Mouse (Mus musculus): ENCODE data around the gene Cdc45. TPM values are rescaled to one million over a fixed set of nuclear protein-coding genes. Genes with fewer than 3 reads are reported as not detected.
A peak's percentile ranks its signal among the peaks of the same experiment; 100 is the strongest.
"Not testable (repeated sequence)": the region's sequence is repeated elsewhere in the genome, so short reads cannot be mapped to it uniquely, and the experiment has no call there.

Cdc45 gene
- 9.7 and 11.5 TPM in 2 replicates for polyA plus RNA-seq (2012; rRNA removed)

- DNase-seq (ENCODE audit: low read depth in 1 of 2, low spot score in 2 of 2), result peak; percentile 83 to 95
- H3K4me3 ChIP-seq (ENCODE audit: extremely low read depth, insufficient read depth, insufficient read length), result peak within 1 kb of the TSS; percentile 98
- H3K27me3 ChIP-seq (ENCODE audit: control insufficient read depth, insufficient read depth, low read length), result no peaks in the 10 kb centered on the region
- H3K36me3 ChIP-seq (ENCODE audit: control insufficient read depth, insufficient read depth, low read length), result 0 out of 2 replicates have a peak, but pooled peaks cover 5% of the 10 kb centered on the region
- peak within 1 kb of the TSS; percentile 69 for H3K27ac ChIP-seq (ENCODE audit: insufficient read depth, low read length)
- WGBS, result under 1% methylated on average over 42 of the region's 42 CpGs
- TF ChIP-seq POLR2A (IDR thresholded peaks at IDR 0.05; ENCODE audit: low read depth, low read length) (peak; percentile 36; the same call in 1 of the 2 replicates), CTCF (IDR thresholded peaks at IDR 0.05; ENCODE audit: extremely low read depth, insufficient read depth, insufficient read length, insufficient replicate concordance) (no peak)
- H3K4me1 ChIP-seq (ENCODE audit: control insufficient read depth, insufficient read depth, insufficient read length), result peaks cover 2% of the 10 kb centered on the region; the same call in 1 of the 2 replicates
Observed at GRCm38 (mm10) chr16:18811468-18812384, at the start of gene Cdc45, which contains the start of gene Ufd1. TSS of gene Cdc45 (minus strand) at chr16:18811987. TSS of gene Ufd1 (plus strand) at chr16:18811779.

- WGBS, result 74% methylated on average over 1 of the region's 1 CpGs
- Histone ChIP-seq H3K27me3 (ENCODE audit: control insufficient read depth, insufficient read depth, low read length) (no peaks in the 10 kb centered on the region), H3K36me3 (ENCODE audit: control insufficient read depth, insufficient read depth, low read length) (no peaks in the 10 kb centered on the region), H3K4me3 (ENCODE audit: extremely low read depth, insufficient read depth, insufficient read length) (no peak overlapping the region), H3K4me1 (ENCODE audit: control insufficient read depth, insufficient read depth, insufficient read length) (no peaks in the 10 kb centered on the region), H3K27ac (ENCODE audit: insufficient read depth, low read length) (no peak overlapping the region)
- TF ChIP-seq CTCF (IDR thresholded peaks at IDR 0.05; ENCODE audit: extremely low read depth, insufficient read depth, insufficient read length, insufficient replicate concordance) (no peak), POLR2A (IDR thresholded peaks at IDR 0.05; ENCODE audit: low read depth, low read length) (no peak)
- no peak for DNase-seq (ENCODE audit: low read depth in 1 of 2, low spot score in 2 of 2)
Observed at GRCm38 (mm10) chr16:18860186-18860585, 48.4 kb upstream of the Cdc45 start.

- H3K27ac ChIP-seq (ENCODE audit: insufficient read depth, low read length), result no peak overlapping the region
- no peaks in the 10 kb centered on the region for H3K4me1 ChIP-seq (ENCODE audit: control insufficient read depth, insufficient read depth, insufficient read length)
- H3K27me3 ChIP-seq (ENCODE audit: control insufficient read depth, insufficient read depth, low read length), result no peaks in the 10 kb centered on the region
- H3K36me3 ChIP-seq (ENCODE audit: control insufficient read depth, insufficient read depth, low read length), result no peaks in the 10 kb centered on the region
- no peak overlapping the region for H3K4me3 ChIP-seq (ENCODE audit: extremely low read depth, insufficient read depth, insufficient read length)
- no peak for TF ChIP-seq POLR2A (IDR thresholded peaks at IDR 0.05; ENCODE audit: low read depth, low read length)
- TF ChIP-seq CTCF (IDR thresholded peaks at IDR 0.05; ENCODE audit: extremely low read depth, insufficient read depth, insufficient read length, insufficient replicate concordance), result no peak
- DNase-seq (ENCODE audit: low read depth in 1 of 2, low spot score in 2 of 2), result peak in 1 of 2 experiments; percentile 38
Observed at GRCm38 (mm10) chr16:18858551-18858950, 46.8 kb upstream of the Cdc45 start.

- H3K4me1 ChIP-seq (ENCODE audit: control insufficient read depth, insufficient read depth, insufficient read length); DNase-seq (ENCODE audit: low read depth in 1 of 2, low spot score in 2 of 2); H3K4me3 ChIP-seq (ENCODE audit: extremely low read depth, insufficient read depth, insufficient read length); H3K36me3 ChIP-seq (ENCODE audit: control insufficient read depth, insufficient read depth, low read length); H3K27ac ChIP-seq (ENCODE audit: insufficient read depth, low read length); H3K27me3 ChIP-seq (ENCODE audit: control insufficient read depth, insufficient read depth, low read length): not testable (repeated sequence)
- WGBS, result 89% methylated on average over 16 of the region's 17 CpGs
Observed at GRCm38 (mm10) chr16:18849521-18850190, 37.9 kb upstream of the Cdc45 start.

- TF ChIP-seq CTCF (IDR thresholded peaks at IDR 0.05; ENCODE audit: extremely low read depth, insufficient read depth, insufficient read length, insufficient replicate concordance) (no peak), POLR2A (IDR thresholded peaks at IDR 0.05; ENCODE audit: low read depth, low read length) (no peak)
- H3K4me1 ChIP-seq (ENCODE audit: control insufficient read depth, insufficient read depth, insufficient read length), result no peaks in the 10 kb centered on the region
- DNase-seq (ENCODE audit: low read depth in 1 of 2, low spot score in 2 of 2), result no peak
- no peak overlapping the region for H3K27ac ChIP-seq (ENCODE audit: insufficient read depth, low read length)
- H3K27me3 ChIP-seq (ENCODE audit: control insufficient read depth, insufficient read depth, low read length), result no peaks in the 10 kb centered on the region
- WGBS, result 92% methylated on average over 15 of the region's 15 CpGs
- H3K4me3 ChIP-seq (ENCODE audit: extremely low read depth, insufficient read depth, insufficient read length), result no peak overlapping the region
- no peaks in the 10 kb centered on the region for H3K36me3 ChIP-seq (ENCODE audit: control insufficient read depth, insufficient read depth, low read length)
Observed at GRCm38 (mm10) chr16:18846301-18846820, 34.6 kb upstream of the Cdc45 start.

GRCm38 (mm10) chr16:18838346-18838745, 26.6 kb upstream of the Cdc45 start:
- no peak for TF ChIP-seq POLR2A (IDR thresholded peaks at IDR 0.05; ENCODE audit: low read depth, low read length)
- TF ChIP-seq CTCF (IDR thresholded peaks at IDR 0.05; ENCODE audit: extremely low read depth, insufficient read depth, insufficient read length, insufficient replicate concordance), result no peak
- H3K4me1 ChIP-seq (ENCODE audit: control insufficient read depth, insufficient read depth, insufficient read length), result no peaks in the 10 kb centered on the region; the same call in 1 of the 2 replicates
- H3K4me3 ChIP-seq (ENCODE audit: extremely low read depth, insufficient read depth, insufficient read length), result no peak overlapping the region
- WGBS, result 98% methylated on average over 4 of the region's 4 CpGs
- DNase-seq (ENCODE audit: low read depth in 1 of 2, low spot score in 2 of 2), result no peak
- peaks cover 7% of the 10 kb centered on the region for H3K36me3 ChIP-seq (ENCODE audit: control insufficient read depth, insufficient read depth, low read length)
- no peak overlapping the region for H3K27ac ChIP-seq (ENCODE audit: insufficient read depth, low read length)
- H3K27me3 ChIP-seq (ENCODE audit: control insufficient read depth, insufficient read depth, low read length), result no peaks in the 10 kb centered on the region

Measured in spleen, adult 2 months (tissue).